Mouse (Mus musculus) midbrain, embryonic 14.5 days (tissue): Measurements from ENCODE around the gene Stra6l. TPM values are rescaled to one million over a fixed set of nuclear protein-coding genes. Genes with fewer than 3 reads are reported as not detected.

Experiments
- ATAC-seq: fragments of 200-750 bp; cut with Nextera tagmentation; 2 replicates; pipeline ENCODE4 v1.8.0; 2017; ENCODE audit warnings: moderate number of reproducible peaks, moderate library complexity; ENCODE audit not compliant: low FRiP score, low TSS enrichment
- DNase-seq: peaks from one replicate; pipeline ENCODE4 v3.0.0-alpha.2; 2015
- H3K27ac ChIP-seq: fragments of 300-500 bp; sonication (generic); replicated peaks from 2 replicates; pipeline ENCODE4 v1.5.1; 2014; ENCODE audit warnings: mild to moderate bottlenecking, low read depth, low read length, moderate library complexity
- H3K27me3 ChIP-seq: fragments of 300-500 bp; sonication (generic); 2 replicates; pipeline ENCODE4 v1.6.1; 2014; ENCODE audit warnings: low read length, control low read depth, mixed read lengths; ENCODE audit not compliant: control insufficient read depth, insufficient read depth
- H3K36me3 ChIP-seq: fragments of 300-500 bp; sonication (generic); 2 replicates; pipeline ENCODE4 v1.6.1; 2014; ENCODE audit warnings: low read length, control low read depth; ENCODE audit not compliant: control insufficient read depth, insufficient read depth
- H3K4me1 ChIP-seq: fragments of 300-500 bp; sonication (generic); 2 replicates; pipeline ENCODE4 v1.6.1; 2014; ENCODE audit warnings: mild to moderate bottlenecking, antibody characterized with exemption, low read length, control low read depth; ENCODE audit not compliant: control insufficient read depth, insufficient read depth
- H3K4me2 ChIP-seq: fragments of 300-500 bp; sonication (generic); 2 replicates; pipeline ENCODE4 v1.6.1; 2014; ENCODE audit warnings: mild to moderate bottlenecking, low read length, moderate library complexity
- H3K4me3 ChIP-seq: fragments of 300-500 bp; sonication (generic); replicated peaks from 2 replicates; pipeline ENCODE4 v1.5.1; 2014; ENCODE audit warnings: low read depth, low read length
- H3K9ac ChIP-seq: fragments of 300-500 bp; sonication (generic); replicated peaks from 2 replicates; pipeline ENCODE4 v1.6.1; 2014; ENCODE audit warnings: mild to moderate bottlenecking, low read length, moderate library complexity
- H3K9me3 ChIP-seq: fragments of 300-500 bp; sonication (generic); 2 replicates; pipeline ENCODE4 v1.6.1; 2016; ENCODE audit warnings: low read length, control low read depth, mixed read lengths; ENCODE audit not compliant: control insufficient read depth
- WGBS: fragments of 180-500 bp; shearing (Covaris S2); extraction: QIAGEN DNeasy Blood & Tissue Kit; methylation state at CpG from one replicate; pipeline ENCODE4 v1.1.7; 2014; 5-methylcytosine and 5-hydroxymethylcytosine counted together
- polyA plus RNA-seq: library from polyadenylated mRNA; unstranded; fragments of >200 nt; fragmentation: Nextera tagmentation; extraction: Ambion mirVana; gene quantifications from 2 replicates; pipeline ENCODE4 v1.2.1, GENCODE M21; 2014

The Stra6l gene
- polyA plus RNA-seq, 1 experiment from 2014 or later = 1.7 TPM

DNA sequence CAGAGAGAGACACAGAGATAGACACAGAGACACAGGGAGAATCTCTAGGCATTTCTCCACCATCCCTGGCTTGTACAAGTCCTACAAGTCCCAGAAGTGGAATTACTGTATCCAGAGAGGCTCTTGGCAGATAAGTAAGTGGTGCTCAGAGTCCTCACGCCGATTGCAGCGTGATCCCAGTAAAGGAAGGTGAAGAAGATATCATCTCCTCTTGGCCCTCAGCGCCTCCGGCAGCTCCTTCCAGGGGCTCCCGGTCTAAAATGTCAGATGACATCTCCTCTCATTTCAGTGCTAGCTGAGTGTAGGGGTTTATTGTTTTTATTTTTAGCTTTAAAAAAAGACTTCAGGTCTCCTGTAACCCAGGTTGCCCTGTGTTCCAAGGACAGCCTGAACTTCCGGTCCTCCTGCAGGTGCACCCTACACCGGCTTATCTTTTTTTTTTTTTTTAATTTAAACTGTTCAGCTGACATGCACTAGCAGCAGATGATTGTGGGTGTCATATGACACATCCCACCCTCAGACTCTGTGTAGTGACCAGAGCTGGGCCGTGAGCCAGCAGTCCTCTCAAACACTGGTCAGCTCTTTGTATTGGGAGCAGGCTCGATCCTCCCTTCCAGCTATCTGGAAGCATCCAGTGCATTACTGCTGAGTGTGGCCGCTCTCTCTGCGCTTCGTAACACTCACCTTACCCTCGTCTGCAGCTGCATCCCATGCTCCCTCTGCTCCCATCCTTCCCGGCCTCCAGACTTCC, 5.2 kb downstream of the Stra6l start:
- Histone ChIP-seq H3K9me3 (no peaks in the 10 kb centered on the region), H3K4me2 (no peak overlapping the region), H3K36me3 (no peaks in the 10 kb centered on the region), H3K4me1 (no peaks in the 10 kb centered on the region), H3K4me3 (no peak overlapping the region), H3K27ac (no peak overlapping the region), H3K27me3 (no peaks in the 10 kb centered on the region), H3K9ac (no peak overlapping the region)
- WGBS = 81% methylated on average over 15 of the region's 15 CpGs
- ATAC-seq (no peak), DNase-seq (no peak)

DNA sequence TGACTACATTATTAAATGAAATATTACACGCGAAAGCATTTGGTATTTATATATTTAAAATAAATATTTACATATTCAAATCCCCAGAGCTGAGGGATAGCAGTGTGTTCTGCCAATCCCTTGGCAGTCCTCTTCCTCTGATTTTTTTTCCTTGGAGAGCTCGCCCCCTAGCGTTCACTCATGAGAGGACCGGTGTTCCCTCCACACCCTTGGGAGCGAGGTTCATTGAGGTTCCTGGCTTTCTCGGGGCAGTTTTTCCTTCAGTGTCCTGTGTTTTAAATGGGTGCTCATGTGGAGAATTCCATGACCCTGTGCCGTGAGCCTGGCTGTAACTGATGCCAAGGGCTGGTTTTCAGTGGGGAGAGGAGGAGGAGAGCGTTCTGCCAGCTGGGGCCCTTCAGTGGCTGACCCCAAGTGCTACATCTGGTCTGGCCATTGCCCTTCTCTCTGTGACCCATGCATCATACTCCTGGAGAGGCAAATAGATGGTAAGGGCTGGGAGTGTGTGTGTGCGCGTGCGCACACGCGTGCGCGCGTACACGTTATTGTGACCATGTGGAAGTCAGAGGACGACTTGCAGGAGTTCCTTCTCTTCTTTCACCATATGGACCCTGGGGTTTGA, 7.5 kb downstream of the Stra6l start:
- DNase-seq (peak; percentile 89), ATAC-seq (no peak; the same call in 1 of the 2 replicates)
- Histone ChIP-seq H3K27me3 (no peaks in the 10 kb centered on the region), H3K27ac (no peak overlapping the region), H3K9me3 (no peaks in the 10 kb centered on the region), H3K36me3 (no peaks in the 10 kb centered on the region), H3K4me1 (no peaks in the 10 kb centered on the region), H3K4me2 (no peak overlapping the region), H3K4me3 (no peak overlapping the region), H3K9ac (no peak overlapping the region)
- WGBS = 44% methylated on average over 19 of the region's 19 CpGs

GRCm38 (mm10) chr4:45861160-45861559, 12.7 kb downstream of the Stra6l start:
- H3K36me3 ChIP-seq = no peaks in the 10 kb centered on the region
- no peak overlapping the region for H3K4me3 ChIP-seq
- no peak for DNase-seq
- ATAC-seq = no peak
- no peaks in the 10 kb centered on the region for H3K4me1 ChIP-seq
- no peak overlapping the region for H3K27ac ChIP-seq
- no peak overlapping the region for H3K9ac ChIP-seq
- 50% methylated on average over 5 of the region's 5 CpGs for WGBS
- no peak overlapping the region for H3K4me2 ChIP-seq
- no peaks in the 10 kb centered on the region for H3K9me3 ChIP-seq
- no peaks in the 10 kb centered on the region for H3K27me3 ChIP-seq

- Histone ChIP-seq H3K4me1 (0 out of 2 replicates have a peak, but pooled peaks cover 4% of the 10 kb centered on the region), H3K4me3 (no peak overlapping the region), H3K9me3 (no peaks in the 10 kb centered on the region), H3K36me3 (no peaks in the 10 kb centered on the region), H3K27ac (no peak overlapping the region), H3K4me2 (no peak overlapping the region), H3K27me3 (no peaks in the 10 kb centered on the region), H3K9ac (no peak overlapping the region)
- DNase-seq (no peak), ATAC-seq (no peak)
- WGBS = 57% methylated on average over 8 of the region's 8 CpGs
Observed at GRCm38 (mm10) chr4:45867416-45867815, 19.0 kb downstream of the Stra6l start.

DNA sequence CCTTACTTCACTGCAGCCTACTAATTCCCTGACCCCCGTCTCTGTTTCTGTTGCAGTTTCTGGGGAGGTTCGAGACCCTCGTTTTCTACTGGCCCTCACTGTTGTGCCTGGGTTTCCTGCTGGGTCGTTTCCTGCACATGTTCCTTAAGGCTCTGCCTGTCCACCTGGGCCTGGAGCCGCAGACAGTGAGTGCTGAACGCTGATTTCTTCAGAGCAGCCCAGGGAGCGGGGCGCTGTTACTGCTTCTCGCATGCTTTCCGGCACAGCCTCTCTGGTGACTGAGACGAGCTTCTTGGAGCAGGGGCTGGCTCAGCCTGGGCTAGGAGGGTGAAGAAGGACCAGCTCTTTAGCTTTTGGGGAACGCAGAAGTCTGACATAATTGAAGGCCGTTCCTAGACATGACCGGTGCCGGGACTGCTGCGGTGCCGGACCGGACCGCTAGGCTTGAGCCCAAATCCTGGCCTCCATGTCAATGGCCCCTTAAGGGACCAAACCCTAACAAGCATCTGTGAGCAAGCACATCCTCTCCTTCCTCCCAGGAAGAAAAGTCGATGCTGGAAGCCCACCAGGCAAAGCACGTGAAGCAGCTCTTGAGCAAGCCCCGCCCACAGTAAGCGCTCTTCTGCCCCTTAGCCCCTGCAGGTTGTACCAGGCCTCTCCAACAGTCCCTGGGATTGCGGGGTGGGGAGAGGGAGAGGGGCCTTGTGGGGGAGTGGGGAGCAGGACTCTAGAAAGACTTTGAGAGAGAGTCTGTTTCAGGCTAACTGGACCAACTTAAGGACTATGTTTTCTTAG, 20.8 kb downstream of the Stra6l start:
- WGBS = 27% methylated on average over 24 of the region's 24 CpGs
- H3K4me2 ChIP-seq = peak overlapping the region; percentile 14
- H3K9me3 ChIP-seq = no peaks in the 10 kb centered on the region
- H3K4me3 ChIP-seq = no peak overlapping the region
- H3K4me1 ChIP-seq = 0 out of 2 replicates have a peak, but pooled peaks cover 4% of the 10 kb centered on the region
- no peaks in the 10 kb centered on the region for H3K36me3 ChIP-seq
- no peak overlapping the region for H3K9ac ChIP-seq
- no peaks in the 10 kb centered on the region for H3K27me3 ChIP-seq
- H3K27ac ChIP-seq = no peak overlapping the region
- no peak for ATAC-seq
- peak; percentile 32 for DNase-seq

DNA sequence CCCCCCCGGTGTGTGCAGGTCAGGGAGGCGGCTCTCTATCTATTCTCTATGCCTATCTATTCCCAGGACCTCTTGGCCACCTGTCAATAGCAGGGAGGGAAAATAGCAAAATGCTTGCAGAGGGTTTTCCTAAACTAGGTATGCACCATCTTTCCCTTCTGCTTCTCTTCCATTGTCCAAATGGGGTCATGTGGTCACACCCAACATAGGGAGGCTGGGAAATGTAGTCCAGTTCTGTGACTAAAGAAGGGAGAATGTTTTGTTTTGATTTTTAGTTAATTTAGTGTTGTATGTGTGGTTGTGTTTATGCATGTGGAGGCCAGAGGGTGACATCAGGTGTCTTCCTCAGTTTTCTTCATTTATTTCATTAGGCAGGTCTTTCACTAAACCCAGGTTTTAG, 23.7 kb downstream of the Stra6l start:
- Histone ChIP-seq H3K9ac (no peak overlapping the region), H3K4me3 (no peak overlapping the region), H3K4me2 (no peak overlapping the region), H3K36me3 (no peaks in the 10 kb centered on the region), H3K9me3 (0 out of 2 replicates have a peak, but pooled peaks cover 7% of the 10 kb centered on the region), H3K27me3 (no peaks in the 10 kb centered on the region), H3K4me1 (0 out of 2 replicates have a peak, but pooled peaks cover 4% of the 10 kb centered on the region), H3K27ac (no peak overlapping the region)
- WGBS = 96% methylated on average over 2 of the region's 2 CpGs
- DNase-seq (no peak), ATAC-seq (no peak)

DNA sequence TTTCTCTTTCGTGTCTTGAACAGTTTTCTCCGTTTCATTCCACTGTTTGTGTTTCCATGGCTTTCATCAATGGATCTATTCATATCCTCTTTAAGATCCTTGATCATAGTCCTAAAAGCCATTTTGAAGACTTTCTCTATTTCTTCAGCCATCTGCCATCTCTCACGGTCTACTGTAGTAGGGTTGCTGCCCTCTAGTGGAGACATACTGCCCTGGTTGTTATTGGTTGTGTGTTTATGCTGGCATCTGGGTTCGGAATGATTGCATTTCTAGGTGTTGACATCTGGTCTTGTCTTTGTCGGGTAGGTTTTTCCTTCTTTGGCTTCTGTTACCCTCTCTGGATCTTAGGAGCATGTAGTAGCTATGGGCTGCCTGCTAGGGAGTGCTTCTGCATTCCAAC, 30.5 kb downstream of the Stra6l start:
- no peak overlapping the region for H3K4me3 ChIP-seq
- no peak overlapping the region for H3K9ac ChIP-seq
- no peaks in the 10 kb centered on the region for H3K27me3 ChIP-seq
- H3K36me3 ChIP-seq = no peaks in the 10 kb centered on the region
- DNase-seq (peak; percentile 86), ATAC-seq (no peak)
- no peak overlapping the region for H3K4me2 ChIP-seq
- 42% methylated on average over 5 of the region's 5 CpGs for WGBS
- 0 out of 2 replicates have a peak, but pooled peaks cover 7% of the 10 kb centered on the region for H3K9me3 ChIP-seq
- no peak overlapping the region for H3K27ac ChIP-seq
- H3K4me1 ChIP-seq = no peaks in the 10 kb centered on the region

GRCm38 (mm10) chr4:45882521-45882920, 34.1 kb downstream of the Stra6l start:
- Histone ChIP-seq H3K9ac (no peak overlapping the region), H3K9me3 (no peaks in the 10 kb centered on the region), H3K27ac (no peak overlapping the region), H3K36me3 (no peaks in the 10 kb centered on the region), H3K4me3 (no peak overlapping the region), H3K4me2 (no peak overlapping the region), H3K4me1 (no peaks in the 10 kb centered on the region), H3K27me3 (no peaks in the 10 kb centered on the region)
- WGBS = 90% methylated on average over 9 of the region's 9 CpGs
- DNase-seq (no peak), ATAC-seq (no peak)
